Mouse (Mus musculus): ENCODE measurements around the gene 4933425L06Rik. TPM values are rescaled to one million over a fixed set of nuclear protein-coding genes. Genes with fewer than 3 reads are reported as not detected.

Gene 4933425L06Rik
- total and polyA plus RNA-seq, 3 experiments: 0.10 to 0.30 TPM; not detected in 1

DNA sequence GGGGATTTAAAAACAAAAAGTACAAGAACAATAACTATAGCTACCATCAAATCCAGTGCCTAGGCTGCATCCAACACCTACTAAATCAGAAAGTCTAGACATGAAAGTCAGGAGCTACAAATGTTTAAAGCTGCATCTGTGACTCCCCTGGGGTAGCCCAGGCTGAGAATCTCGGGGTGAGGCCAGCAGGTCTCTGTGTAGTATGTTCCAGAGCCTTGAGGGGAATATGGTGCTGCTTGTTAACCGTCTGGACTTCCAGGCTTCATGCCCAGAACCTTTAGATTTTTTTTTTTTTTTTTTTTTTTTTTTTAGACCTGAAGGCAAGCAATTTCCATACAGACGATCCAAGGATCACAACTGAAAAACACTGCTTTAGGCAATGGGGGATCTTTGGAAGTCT is 38.0 kb upstream of the 4933425L06Rik start:
- Histone ChIP-seq H3K9ac (ENCODE audit: insufficient read depth, low read depth) (no peak overlapping the region), H3K27ac (ENCODE audit: insufficient read depth, low read depth) (no peak overlapping the region), H3K4me3 (replicated peaks in 1 of 3; ENCODE audit: low read depth in 2 of 3, low read length in 2 of 3, poor library complexity in 1 of 3) (no peak overlapping the region), H3K36me3 (replicated peaks in 1 of 2; ENCODE audit: control insufficient read depth in 1 of 2, insufficient read depth in 1 of 2, low read length in 1 of 2) (no peaks in the 10 kb centered on the region), H3K9me3 (replicated peaks; ENCODE audit: low read length) (no peaks in the 10 kb centered on the region), H3K4me1 (ENCODE audit: control insufficient read depth in 1 of 2, insufficient read depth in 2 of 2) (peaks cover 4% of the 10 kb centered on the region in 2 experiments; a peak in 1 of 4 replicates), H3K79me2 (replicated peaks; ENCODE audit: control insufficient read depth, extremely low read depth, insufficient read depth, poor library complexity, severe bottlenecking) (no peaks in the 10 kb centered on the region), H3K4me2 (ENCODE audit: insufficient read depth, low read depth, poor library complexity, severe bottlenecking) (no peak overlapping the region), H3K27me3 (replicated peaks) (no peaks in the 10 kb centered on the region)
- DNase-seq (ENCODE audit: extremely low read depth): no peak
- TF ChIP-seq USF2 (conservative IDR thresholded peaks at IDR 0.05; ENCODE audit: low read depth, low read length) (no peak), IRF4 (IDR thresholded peaks at IDR 0.05; ENCODE audit: low read depth, low read length) (no peak), ZNF384 (IDR thresholded peaks at IDR 0.05; ENCODE audit: low read depth, low read length) (no peak), JUN (IDR thresholded peaks at IDR 0.05; ENCODE audit: insufficient read depth, low read depth, low read length) (no peak), USF1 (IDR thresholded peaks at IDR 0.05; ENCODE audit: low read depth, low read length) (no peak), EP300 (IDR thresholded peaks at IDR 0.05; ENCODE audit: low read length) (no peak), GABPA (IDR thresholded peaks at IDR 0.05; ENCODE audit: insufficient replicate concordance, low read depth, low read length) (no peak), POLR2AphosphoS2 (IDR thresholded peaks at IDR 0.05; ENCODE audit: low read depth, low read length) (no peak), CHD2 (IDR thresholded peaks at IDR 0.05; ENCODE audit: low read length) (no peak), NRF1 (IDR thresholded peaks at IDR 0.05; ENCODE audit: low read depth, low read length) (no peak), TCF12 (IDR thresholded peaks at IDR 0.05; ENCODE audit: low read depth, low read length) (no peak), TBP (conservative IDR thresholded peaks at IDR 0.05; ENCODE audit: low read depth, low read length) (no peak)
- in situ Hi-C loops (cut with MboI; ENCODE audit: low pct_ligation_motif_present, low pct_unique_long_range_greater_than_20kb, low sequenced_read_pairs) (no loop called here), dilution Hi-C loops (cut with MboI; ENCODE audit: extremely low pct_ligation_motif_present, extremely low pct_unique_long_range_greater_than_20kb, low sequenced_read_pairs) (no loop called here)

GRCm38 (mm10) chr13:105047377-105047776 is 34.5 kb upstream of the 4933425L06Rik start:
- peak overlapping the region; percentile 46 for H3K4me2 ChIP-seq (ENCODE audit: insufficient read depth, low read depth, poor library complexity, severe bottlenecking)
- H3K9me3 ChIP-seq (replicated peaks; ENCODE audit: low read length): no peaks in the 10 kb centered on the region
- dilution Hi-C loops (cut with MboI; ENCODE audit: extremely low pct_ligation_motif_present, extremely low pct_unique_long_range_greater_than_20kb, low sequenced_read_pairs): no loop called here
- H3K79me2 ChIP-seq (replicated peaks; ENCODE audit: control insufficient read depth, extremely low read depth, insufficient read depth, poor library complexity, severe bottlenecking): no peaks in the 10 kb centered on the region
- H3K27ac ChIP-seq (ENCODE audit: insufficient read depth, low read depth): no peak overlapping the region
- in situ Hi-C loops (cut with MboI; ENCODE audit: low pct_ligation_motif_present, low pct_unique_long_range_greater_than_20kb, low sequenced_read_pairs): no loop called here
- H3K9ac ChIP-seq (ENCODE audit: insufficient read depth, low read depth): peak overlapping the region; percentile 33; the same call in 1 of the 2 replicates
- no peak overlapping the region for H3K4me3 ChIP-seq (replicated peaks in 1 of 3; ENCODE audit: low read depth in 2 of 3, low read length in 2 of 3, poor library complexity in 1 of 3)
- H3K4me1 ChIP-seq (ENCODE audit: control insufficient read depth in 1 of 2, insufficient read depth in 2 of 2): peaks cover 4% of the 10 kb centered on the region in 2 experiments; a peak in 1 of 4 replicates
- DNase-seq (ENCODE audit: extremely low read depth): no peak
- H3K36me3 ChIP-seq (replicated peaks in 1 of 2; ENCODE audit: control insufficient read depth in 1 of 2, insufficient read depth in 1 of 2, low read length in 1 of 2): no peaks in the 10 kb centered on the region
- TF ChIP-seq TBP (conservative IDR thresholded peaks at IDR 0.05; ENCODE audit: low read depth, low read length) (no peak), ZNF384 (IDR thresholded peaks at IDR 0.05; ENCODE audit: low read depth, low read length) (no peak), UBTF (IDR thresholded peaks at IDR 0.05; ENCODE audit: low read depth, low read length) (no peak), CHD1 (IDR thresholded peaks at IDR 0.05; ENCODE audit: low read depth, low read length) (no peak), POLR2A (IDR thresholded peaks at IDR 0.05; ENCODE audit: low read depth, low read length) (no peak), HCFC1 (IDR thresholded peaks at IDR 0.05; ENCODE audit: low read depth, low read length) (no peak), E2F4 (IDR thresholded peaks at IDR 0.05; ENCODE audit: insufficient replicate concordance, low read depth, low read length) (no peak)
- H3K27me3 ChIP-seq (replicated peaks): no peaks in the 10 kb centered on the region

Data from CH12.LX (cell line).